Mouse (Mus musculus) myocyte (in vitro differentiated cells): ENCODE results near the gene Cldn22.

Experiments used
- CEBPB ChIP-seq: IDR thresholded peaks from 2 replicates; pipeline ENCODE4 v1.6.1; 2011; ENCODE audit warnings: mild to moderate bottlenecking, moderate library complexity; ENCODE audit not compliant: poor library complexity, insufficient read depth, severe bottlenecking
- E2F4 ChIP-seq: IDR thresholded peaks from one replicate; pipeline ENCODE4 v1.6.1; 2011; ENCODE audit warnings: mild to moderate bottlenecking, control low read depth, moderate library complexity; ENCODE audit not compliant: insufficient read depth
- MAX ChIP-seq: IDR thresholded peaks from one replicate; pipeline ENCODE4 v1.6.1; 2011; ENCODE audit warnings: low read depth, mild to moderate bottlenecking, control low read depth
- MYOD1 ChIP-seq, 3 experiments: IDR thresholded peaks; one replicate each; pipeline ENCODE4 v1.6.1; 2011; ENCODE audit warnings: control low read depth in 2 of 3, low read depth in 2 of 3, mild to moderate bottlenecking in 2 of 3, moderate library complexity in 1 of 3; ENCODE audit not compliant: insufficient read length in 2 of 3, control insufficient read depth in 1 of 3
- MYOG ChIP-seq, 3 experiments: IDR thresholded peaks; one replicate each; pipeline ENCODE4 v1.6.1; 2011; ENCODE audit warnings: control low read depth in 2 of 3, low read depth in 2 of 3, mild to moderate bottlenecking in 2 of 3; ENCODE audit not compliant: insufficient read length in 2 of 3, control insufficient read depth in 1 of 3, insufficient read depth in 1 of 3
- POLR2A ChIP-seq: IDR thresholded peaks from one replicate; pipeline ENCODE4 v1.6.1; 2011; ENCODE audit warnings: low read depth, mild to moderate bottlenecking, control low read depth, moderate library complexity; ENCODE audit not compliant: insufficient read length
- POLR2AphosphoS2 ChIP-seq: IDR thresholded peaks from one replicate; pipeline ENCODE4 v1.6.1; 2011; ENCODE audit warnings: low read depth, control low read depth; ENCODE audit not compliant: insufficient read length
- SRF ChIP-seq: IDR thresholded peaks from one replicate; pipeline ENCODE4 v1.6.1; 2011; ENCODE audit warnings: low read depth; ENCODE audit not compliant: control insufficient read depth, insufficient read length
- TCF12 ChIP-seq: IDR thresholded peaks from one replicate; pipeline ENCODE4 v1.6.1; 2011; ENCODE audit warnings: mild to moderate bottlenecking, control low read depth; ENCODE audit not compliant: poor library complexity, insufficient read depth, severe bottlenecking
- USF1 ChIP-seq: IDR thresholded peaks from one replicate; pipeline ENCODE4 v1.6.1; 2011; ENCODE audit warnings: low read depth, mild to moderate bottlenecking, control low read depth, moderate library complexity

DNA sequence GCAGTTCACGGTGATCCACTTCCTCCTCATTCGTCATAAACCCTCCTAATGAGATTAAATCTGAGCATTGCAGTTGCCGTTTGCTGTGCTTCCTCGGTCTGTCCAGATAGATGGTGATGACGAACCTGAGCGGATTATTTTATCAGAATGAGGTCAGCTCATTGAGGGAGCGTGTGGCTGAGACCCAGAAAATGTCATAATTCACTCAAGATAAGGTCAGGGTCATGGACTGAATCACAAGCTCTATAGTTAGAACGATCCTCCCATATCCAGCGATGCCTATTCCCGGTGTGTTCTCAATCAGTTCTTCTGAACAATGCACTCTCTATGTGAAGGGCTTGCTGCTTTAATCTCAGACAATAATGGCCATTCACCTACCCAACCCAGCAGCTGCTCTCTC lies 36.6 kb upstream of the Cldn22 start:
- no peak for TF ChIP-seq MYOG (IDR thresholded peaks at IDR 0.05; ENCODE audit: control insufficient read depth in 1 of 3, insufficient read depth in 1 of 3, insufficient read length in 2 of 3, low read depth in 2 of 3)
- TF ChIP-seq POLR2AphosphoS2, result no peak
- TF ChIP-seq MYOD1 (IDR thresholded peaks at IDR 0.05; ENCODE audit: control insufficient read depth in 1 of 3, insufficient read length in 2 of 3, low read depth in 2 of 3), result no peak
- no peak for TF ChIP-seq POLR2A
- no peak for TF ChIP-seq USF1
- TF ChIP-seq TCF12, result no peak
- no peak for TF ChIP-seq SRF
- no peak for TF ChIP-seq MAX
- TF ChIP-seq CEBPB, result no peak
- TF ChIP-seq E2F4, result no peak
